In the genomic region with DNA sequence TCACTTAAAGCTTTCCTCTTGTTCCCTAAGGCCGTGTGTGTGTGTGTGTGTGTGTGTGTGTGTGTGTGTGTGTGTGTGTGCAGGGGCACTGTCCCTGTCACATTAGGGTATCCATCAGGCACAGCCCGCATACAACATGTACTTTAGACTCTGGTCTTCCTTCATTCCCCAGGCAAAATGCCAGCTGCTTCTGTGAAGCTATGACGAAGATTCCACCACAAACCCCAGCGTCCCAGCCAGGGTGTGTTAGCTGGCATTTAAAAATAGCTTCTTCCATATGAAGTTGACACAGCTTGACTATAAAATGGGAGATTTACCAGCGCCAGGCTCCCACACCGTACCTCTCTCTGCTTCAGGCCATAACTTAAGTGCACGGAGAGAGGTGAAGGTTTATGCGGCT, we compare ENCODE assay signal across 8 mouse cellular contexts.
DNase-seq lines count a peak whose midpoint lies in the region; ATAC-seq and TF ChIP-seq lines count a peak whose summit lies in the region.

No protein-coding gene starts in this region.

- no peak for DNase-seq in forebrain, embryonic 10.5 days (ENCODE audit: extremely low spot score, low spot score)
- DNase-seq in forebrain, embryonic 11.5 days (ENCODE audit: low spot score), result no peak
- DNase-seq in left cerebral cortex, adult 2 months (ENCODE audit: extremely low spot score in 1 of 2, low spot score in 2 of 2), result peak; percentile 70

- 92% methylated on average over 8 of the region's 8 CpGs for WGBS in forebrain, embryonic 10.5 days
- 92% methylated on average over 8 of the region's 8 CpGs for WGBS in forebrain, embryonic 11.5 days
- WGBS in heart, embryonic 14.5 days, result 31% methylated on average over 8 of the region's 8 CpGs
- 38% methylated on average over 8 of the region's 8 CpGs for WGBS in olfactory bulb, adult 2 months

- no peaks in the 10 kb centered on the region for H3K27me3 ChIP-seq in forebrain, embryonic 10.5 days (ENCODE audit: poor library complexity, severe bottlenecking)
- H3K27me3 ChIP-seq in forebrain, embryonic 11.5 days (ENCODE audit: control insufficient read depth, insufficient read depth, low read length), result no peaks in the 10 kb centered on the region
- no peaks in the 10 kb centered on the region for H3K27me3 ChIP-seq in heart, embryonic 14.5 days (ENCODE audit: control insufficient read depth, insufficient read depth, low read length)

- no peak overlapping the region for H3K4me3 ChIP-seq in forebrain, embryonic 10.5 days
- H3K4me3 ChIP-seq in forebrain, embryonic 11.5 days (ENCODE audit: low read depth, low read length), result no peak overlapping the region
- H3K4me3 ChIP-seq in brown adipose tissue, adult 24 weeks (ENCODE audit: insufficient read depth, low read depth, low read length), result no peak overlapping the region
- no peak overlapping the region for H3K4me3 ChIP-seq in heart, embryonic 14.5 days (ENCODE audit: control insufficient read depth in 1 of 2, insufficient read depth in 1 of 2, low read depth in 1 of 2, low read length in 2 of 2)
- no peak overlapping the region for H3K4me3 ChIP-seq in left cerebral cortex, adult 2 months
- no peak overlapping the region for H3K4me3 ChIP-seq in olfactory bulb, adult 2 months (ENCODE audit: insufficient read depth, low read depth, low read length)

- H3K36me3 ChIP-seq in forebrain, embryonic 10.5 days (replicated peaks), result peaks cover 44% of the 10 kb centered on the region
- no peaks in the 10 kb centered on the region for H3K36me3 ChIP-seq in forebrain, embryonic 11.5 days (ENCODE audit: control insufficient read depth, insufficient read depth, low read length)
- H3K36me3 ChIP-seq in heart, embryonic 14.5 days (ENCODE audit: control insufficient read depth, insufficient read depth, low read length), result peaks cover 7% of the 10 kb centered on the region

- TF ChIP-seq POLR2A in olfactory bulb, adult 2 months (IDR thresholded peaks at IDR 0.05; ENCODE audit: insufficient read depth, low read depth, low read length), result no peak

- no peaks in the 10 kb centered on the region for H3K4me1 ChIP-seq in forebrain, embryonic 10.5 days
- H3K4me1 ChIP-seq in forebrain, embryonic 11.5 days (replicated peaks; ENCODE audit: control insufficient read depth, insufficient read depth, low read length), result no peaks in the 10 kb centered on the region
- no peaks in the 10 kb centered on the region for H3K4me1 ChIP-seq in brown adipose tissue, adult 24 weeks (ENCODE audit: control insufficient read depth, insufficient read depth, insufficient read length, low read length)
- peaks cover 24 to 33% of the 10 kb centered on the region in 2 experiments for H3K4me1 ChIP-seq in heart, embryonic 14.5 days (ENCODE audit: control insufficient read depth in 2 of 2, insufficient read depth in 2 of 2, low read length in 2 of 2)
- H3K4me1 ChIP-seq in olfactory bulb, adult 2 months (ENCODE audit: control insufficient read depth, insufficient read depth, low read length), result peaks cover 36% of the 10 kb centered on the region

- no peaks in the 10 kb centered on the region for H3K9me3 ChIP-seq in forebrain, embryonic 10.5 days
- no peaks in the 10 kb centered on the region for H3K9me3 ChIP-seq in forebrain, embryonic 11.5 days (ENCODE audit: control insufficient read depth, low read length)
- H3K9me3 ChIP-seq in heart, embryonic 14.5 days (ENCODE audit: control insufficient read depth, low read length), result no peaks in the 10 kb centered on the region

- TF ChIP-seq CTCF in left cerebral cortex, adult 2 months (IDR thresholded peaks at IDR 0.05), result no peak
- no peak for TF ChIP-seq CTCF in olfactory bulb, adult 2 months (IDR thresholded peaks at IDR 0.05; ENCODE audit: insufficient read depth, low read depth, low read length)

- ATAC-seq in forebrain, embryonic 11.5 days (replicated peaks; ENCODE audit: low FRiP score), result no peak
- peak; percentile 51; the same call in 1 of the 2 replicates for ATAC-seq in heart, embryonic 14.5 days (ENCODE audit: insufficient number of reproducible peaks, insufficient read depth, low FRiP score, low read depth)
- ATAC-seq in erythroblast, adult 5-6 weeks (replicated peaks; ENCODE audit: low FRiP score, poor library complexity, severe bottlenecking), result no peak
- no peak for ATAC-seq in megakaryocyte, adult 5-6 weeks (ENCODE audit: poor library complexity, severe bottlenecking)

- intact Hi-C loops in left cerebral cortex, adult 2 months (cut with DNase I), result loop anchor here (1.0 to 5.0 kb wide), 2 partner anchors 18 to 139 kb away; no protein-coding TSS in a partner anchor

- 0 out of 2 replicates have a peak overlapping the region, but pooled peaks have one; percentile 15 for H3K27ac ChIP-seq in forebrain, embryonic 10.5 days
- no peak overlapping the region for H3K27ac ChIP-seq in forebrain, embryonic 11.5 days (ENCODE audit: low read depth, low read length)
- 0 out of 2 replicates have a peak overlapping the region, but pooled peaks have one; percentile 24 for H3K27ac ChIP-seq in brown adipose tissue, adult 24 weeks (replicated peaks; ENCODE audit: low read depth, low read length)
- H3K27ac ChIP-seq in heart, embryonic 14.5 days (replicated peaks in 1 of 2; ENCODE audit: control insufficient read depth in 1 of 2, insufficient read depth in 1 of 2, low read depth in 2 of 2, low read length in 2 of 2), result peak overlapping the region; percentile 83 to 86
- H3K27ac ChIP-seq in left cerebral cortex, adult 2 months, result peak overlapping the region; percentile 90
- H3K27ac ChIP-seq in olfactory bulb, adult 2 months (ENCODE audit: insufficient read depth, low read depth, low read length), result peak overlapping the region; percentile 49

- no peak overlapping the region for H3K9ac ChIP-seq in forebrain, embryonic 11.5 days (ENCODE audit: low read length)
- no peak overlapping the region for H3K9ac ChIP-seq in heart, embryonic 14.5 days (ENCODE audit: low read length)

- H3K4me2 ChIP-seq in forebrain, embryonic 11.5 days (ENCODE audit: low read depth, low read length, severe bottlenecking), result no peak overlapping the region
- peak overlapping the region; percentile 9; the same call in 1 of the 2 replicates for H3K4me2 ChIP-seq in heart, embryonic 14.5 days (ENCODE audit: low read length)

Comparison
In these comparisons a context has a peak if more than half of its experiments do, and no peak if none do; other contexts are left out.
1. DNase-seq: peak in left cerebral cortex, adult 2 months (2 of 2); none in forebrain, embryonic 10.5 days (single experiment) and forebrain, embryonic 11.5 days (single experiment).